Mouse (Mus musculus): Measurements from ENCODE around the gene Grid1.

Grid1 gene

GRCm38 (mm10) chr14:35554288-35554687 lies 734.4 kb downstream of the Grid1 start:
- no peaks in the 10 kb centered on the region for H3K27me3 ChIP-seq (ENCODE audit: insufficient read depth, low read length)
- TF ChIP-seq POU5F1 (IDR thresholded peaks at IDR 0.05; ENCODE audit: borderline replicate concordance, low read length) (no peak), CTCF (conservative IDR thresholded peaks at IDR 0.05; ENCODE audit: low read length) (no peak), NANOG (IDR thresholded peaks at IDR 0.05; ENCODE audit: borderline replicate concordance, low read length) (no peak)
- no peaks in the 10 kb centered on the region for H3K9me3 ChIP-seq (ENCODE audit: low read length)
- no peaks in the 10 kb centered on the region for H3K4me1 ChIP-seq (replicated peaks; ENCODE audit: low read depth, low read length)
- no peaks in the 10 kb centered on the region for H3K36me3 ChIP-seq (ENCODE audit: insufficient read depth, low read length)
- no peak overlapping the region for H3K4me3 ChIP-seq (replicated peaks; ENCODE audit: low read length)

GRCm38 (mm10) chr14:35561244-35561893 lies 741.5 kb downstream of the Grid1 start:
- no peak for TF ChIP-seq NANOG (IDR thresholded peaks at IDR 0.05; ENCODE audit: borderline replicate concordance, low read length)
- TF ChIP-seq CTCF (conservative IDR thresholded peaks at IDR 0.05; ENCODE audit: low read length), result no peak
- TF ChIP-seq POU5F1 (IDR thresholded peaks at IDR 0.05; ENCODE audit: borderline replicate concordance, low read length), result no peak
- H3K4me1 ChIP-seq (replicated peaks; ENCODE audit: low read depth, low read length), result no peaks in the 10 kb centered on the region
- no peaks in the 10 kb centered on the region for H3K27me3 ChIP-seq (ENCODE audit: insufficient read depth, low read length)
- no peaks in the 10 kb centered on the region for H3K36me3 ChIP-seq (ENCODE audit: insufficient read depth, low read length)
- no peaks in the 10 kb centered on the region for H3K9me3 ChIP-seq (ENCODE audit: low read length)
- H3K4me3 ChIP-seq (replicated peaks; ENCODE audit: low read length), result no peak overlapping the region

DNA sequence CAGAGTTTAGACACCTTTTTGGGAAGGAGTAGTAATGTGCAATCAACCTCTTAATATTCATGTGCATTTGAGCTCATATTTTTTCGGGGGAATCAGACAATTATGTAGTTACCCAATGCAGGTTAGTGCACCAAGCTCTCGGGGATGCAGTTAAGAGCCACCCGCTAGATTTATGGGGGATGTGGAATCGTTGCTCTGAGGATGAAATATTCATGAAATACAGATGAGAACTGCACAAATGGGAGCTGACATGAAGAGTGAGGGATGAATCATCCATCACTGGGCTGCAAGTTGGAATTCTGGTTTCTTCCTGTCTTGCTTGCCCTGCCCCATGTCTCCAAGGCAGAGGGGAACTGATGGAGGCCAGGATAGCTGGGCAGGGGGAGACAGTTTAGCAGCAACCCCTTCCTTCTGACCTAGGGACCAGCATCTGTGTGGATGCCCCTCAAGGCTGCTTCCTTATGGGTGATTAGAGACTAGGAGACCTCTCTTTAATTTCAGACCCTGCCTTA lies 753.1 kb downstream of the Grid1 start:
- Histone ChIP-seq H3K9me3 (ENCODE audit: low read length) (no peaks in the 10 kb centered on the region; the same call in 1 of the 2 replicates), H3K27me3 (ENCODE audit: insufficient read depth, low read length) (no peaks in the 10 kb centered on the region), H3K4me1 (replicated peaks; ENCODE audit: low read depth, low read length) (peaks cover 7% of the 10 kb centered on the region), H3K36me3 (ENCODE audit: insufficient read depth, low read length) (no peaks in the 10 kb centered on the region), H3K4me3 (replicated peaks; ENCODE audit: low read length) (no peak overlapping the region)
- no peak for TF ChIP-seq CTCF (conservative IDR thresholded peaks at IDR 0.05; ENCODE audit: low read length)
- no peak for TF ChIP-seq NANOG (IDR thresholded peaks at IDR 0.05; ENCODE audit: borderline replicate concordance, low read length)
- TF ChIP-seq POU5F1 (IDR thresholded peaks at IDR 0.05; ENCODE audit: borderline replicate concordance, low read length), result no peak

DNA sequence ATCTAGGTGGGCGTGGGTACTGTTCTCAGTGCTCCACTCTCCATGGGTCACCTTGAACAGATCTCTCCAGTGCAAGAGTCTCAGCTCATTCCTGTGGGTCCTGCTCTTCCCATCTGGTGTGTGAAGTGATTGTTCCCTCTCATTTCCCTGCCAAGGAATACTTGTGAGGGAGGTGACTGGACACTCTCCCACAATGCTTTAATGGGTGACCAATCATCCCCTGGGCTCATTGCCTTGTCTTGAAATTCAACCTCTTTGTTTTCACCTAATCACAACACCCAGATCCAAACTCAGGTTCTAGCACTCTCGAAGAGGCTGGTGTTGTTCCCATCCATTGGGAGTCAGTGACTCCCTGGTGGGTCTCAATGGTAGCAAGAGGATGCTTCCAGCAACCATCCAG lies 754.6 kb downstream of the Grid1 start:
- Histone ChIP-seq H3K36me3 (ENCODE audit: insufficient read depth, low read length) (no peaks in the 10 kb centered on the region), H3K9me3 (ENCODE audit: low read length) (no peaks in the 10 kb centered on the region; the same call in 1 of the 2 replicates), H3K4me3 (replicated peaks; ENCODE audit: low read length) (no peak overlapping the region), H3K4me1 (replicated peaks; ENCODE audit: low read depth, low read length) (peaks cover 7% of the 10 kb centered on the region), H3K27me3 (ENCODE audit: insufficient read depth, low read length) (no peaks in the 10 kb centered on the region)
- TF ChIP-seq CTCF (conservative IDR thresholded peaks at IDR 0.05; ENCODE audit: low read length), result no peak
- TF ChIP-seq NANOG (IDR thresholded peaks at IDR 0.05; ENCODE audit: borderline replicate concordance, low read length), result peak; percentile 79; the same call in 1 of the 2 replicates
- TF ChIP-seq POU5F1 (IDR thresholded peaks at IDR 0.05; ENCODE audit: borderline replicate concordance, low read length), result no peak

DNA sequence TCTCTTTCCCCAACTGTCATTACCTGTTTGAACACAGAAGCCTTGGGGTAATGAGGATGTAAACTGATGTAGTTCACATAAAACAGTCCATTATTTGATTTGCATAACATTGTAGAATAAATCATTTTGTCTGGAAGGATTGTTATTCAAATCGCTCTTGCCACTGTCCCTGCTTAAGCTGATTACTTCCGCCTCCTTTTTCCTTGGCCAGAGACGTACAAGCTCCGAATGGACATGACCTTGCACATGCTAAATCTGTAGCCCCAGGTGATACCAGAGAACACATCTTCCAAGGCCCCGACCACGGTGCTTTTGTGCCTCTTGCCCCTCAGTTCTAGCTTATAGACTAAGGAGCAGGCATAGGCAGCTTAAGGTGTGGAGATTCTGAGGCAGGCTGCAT lies 755.4 kb downstream of the Grid1 start:
- TF ChIP-seq CTCF (conservative IDR thresholded peaks at IDR 0.05; ENCODE audit: low read length) (no peak), NANOG (IDR thresholded peaks at IDR 0.05; ENCODE audit: borderline replicate concordance, low read length) (peak; percentile 51; the same call in 1 of the 2 replicates), POU5F1 (IDR thresholded peaks at IDR 0.05; ENCODE audit: borderline replicate concordance, low read length) (no peak)
- Histone ChIP-seq H3K27me3 (ENCODE audit: insufficient read depth, low read length) (no peaks in the 10 kb centered on the region), H3K4me3 (replicated peaks; ENCODE audit: low read length) (no peak overlapping the region), H3K9me3 (ENCODE audit: low read length) (no peaks in the 10 kb centered on the region), H3K36me3 (ENCODE audit: insufficient read depth, low read length) (no peaks in the 10 kb centered on the region), H3K4me1 (replicated peaks; ENCODE audit: low read depth, low read length) (peaks cover 7% of the 10 kb centered on the region)

DNA sequence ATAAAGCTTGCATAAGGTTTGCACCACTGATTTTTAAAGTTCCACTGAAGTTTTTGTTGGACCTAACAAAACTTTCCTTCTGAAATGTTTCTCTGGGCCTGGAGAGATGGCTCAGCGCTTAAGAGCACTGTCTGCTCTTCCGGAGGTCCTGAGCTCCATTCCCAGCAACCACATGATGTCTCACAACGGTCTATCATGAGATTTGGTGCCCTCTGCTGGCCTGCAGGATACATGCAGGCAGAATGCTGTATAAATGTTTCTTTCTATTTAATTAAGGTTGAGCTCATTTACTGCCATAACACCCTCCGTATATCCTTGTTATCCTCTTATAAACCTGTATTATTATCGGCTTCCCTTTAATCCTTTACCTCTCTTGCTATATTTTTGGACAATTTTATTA lies 805.8 kb downstream of the Grid1 start:
- no peak overlapping the region for H3K4me3 ChIP-seq (replicated peaks; ENCODE audit: low read length)
- no peaks in the 10 kb centered on the region for H3K9me3 ChIP-seq (ENCODE audit: low read length)
- no peaks in the 10 kb centered on the region for H3K27me3 ChIP-seq (ENCODE audit: insufficient read depth, low read length)
- no peaks in the 10 kb centered on the region for H3K36me3 ChIP-seq (ENCODE audit: insufficient read depth, low read length)
- TF ChIP-seq NANOG (IDR thresholded peaks at IDR 0.05; ENCODE audit: borderline replicate concordance, low read length), result no peak
- no peak for TF ChIP-seq CTCF (conservative IDR thresholded peaks at IDR 0.05; ENCODE audit: low read length)
- no peak for TF ChIP-seq POU5F1 (IDR thresholded peaks at IDR 0.05; ENCODE audit: borderline replicate concordance, low read length)
- no peaks in the 10 kb centered on the region for H3K4me1 ChIP-seq (replicated peaks; ENCODE audit: low read depth, low read length)

All from E14TG2a.4 (cell line).